Mouse (Mus musculus): Measurements from ENCODE around the gene Sox6. TPM values are rescaled to one million over a fixed set of nuclear protein-coding genes. Genes with fewer than 3 reads are reported as not detected.

The Sox6 gene
- polyA plus RNA-seq, 2 experiments: 21.3 to 59.4 TPM

GRCm38 (mm10) chr7:115565060-115565426, 473.6 kb downstream of the Sox6 start:
- no peak overlapping the region for H3K4me2 ChIP-seq (replicated peaks; ENCODE audit: low read depth, low read length, severe bottlenecking)
- H3K27me3 ChIP-seq (ENCODE audit: control insufficient read depth, insufficient read depth, low read length): no peaks in the 10 kb centered on the region
- H3K36me3 ChIP-seq (ENCODE audit: control insufficient read depth, insufficient read depth, low read length): no peaks in the 10 kb centered on the region
- 35% methylated on average over 5 of the region's 5 CpGs for WGBS
- no peak overlapping the region for H3K9ac ChIP-seq (ENCODE audit: low read depth, low read length, severe bottlenecking)
- no peak for TF ChIP-seq POLR2A (IDR thresholded peaks at IDR 0.05; ENCODE audit: borderline replicate concordance, extremely low read depth, insufficient read depth, insufficient read length)
- ATAC-seq (ENCODE audit: low FRiP score, low read depth) (no peak), DNase-seq (ENCODE audit: low spot score) (no peak)
- H3K9me3 ChIP-seq (ENCODE audit: control insufficient read depth, low read length): no peaks in the 10 kb centered on the region
- H3K27ac ChIP-seq (replicated peaks; ENCODE audit: low read depth, low read length): 0 out of 2 replicates have a peak overlapping the region, but pooled peaks have one; percentile 43
- H3K4me1 ChIP-seq (ENCODE audit: control insufficient read depth, insufficient read depth, low read length): peaks cover 31% of the 10 kb centered on the region
- no peak overlapping the region for H3K4me3 ChIP-seq (replicated peaks; ENCODE audit: low read length)

- no peaks in the 10 kb centered on the region for H3K9me3 ChIP-seq (ENCODE audit: control insufficient read depth, low read length)
- WGBS: 16% methylated on average over 6 of the region's 6 CpGs
- H3K4me3 ChIP-seq (replicated peaks; ENCODE audit: low read length): no peak overlapping the region
- peaks cover 36% of the 10 kb centered on the region for H3K4me1 ChIP-seq (ENCODE audit: control insufficient read depth, insufficient read depth, low read length)
- no peak for TF ChIP-seq POLR2A (IDR thresholded peaks at IDR 0.05; ENCODE audit: borderline replicate concordance, extremely low read depth, insufficient read depth, insufficient read length)
- no peak for DNase-seq (ENCODE audit: low spot score)
- H3K4me2 ChIP-seq (replicated peaks; ENCODE audit: low read depth, low read length, severe bottlenecking): no peak overlapping the region
- no peak; the same call in 1 of the 2 replicates for ATAC-seq (ENCODE audit: low FRiP score, low read depth)
- no peaks in the 10 kb centered on the region for H3K27me3 ChIP-seq (ENCODE audit: control insufficient read depth, insufficient read depth, low read length)
- 0 out of 2 replicates have a peak overlapping the region, but pooled peaks have one; percentile 2 for H3K27ac ChIP-seq (replicated peaks; ENCODE audit: low read depth, low read length)
- H3K9ac ChIP-seq (ENCODE audit: low read depth, low read length, severe bottlenecking): no peak overlapping the region
- no peaks in the 10 kb centered on the region for H3K36me3 ChIP-seq (ENCODE audit: control insufficient read depth, insufficient read depth, low read length)
Measured at GRCm38 (mm10) chr7:115564359-115565059, 474.1 kb downstream of the Sox6 start.

GRCm38 (mm10) chr7:115556677-115557076, 481.9 kb downstream of the Sox6 start:
- Histone ChIP-seq H3K27ac (replicated peaks; ENCODE audit: low read depth, low read length) (no peak overlapping the region), H3K4me2 (replicated peaks; ENCODE audit: low read depth, low read length, severe bottlenecking) (no peak overlapping the region), H3K36me3 (ENCODE audit: control insufficient read depth, insufficient read depth, low read length) (no peaks in the 10 kb centered on the region), H3K9me3 (ENCODE audit: control insufficient read depth, low read length) (no peaks in the 10 kb centered on the region), H3K9ac (ENCODE audit: low read depth, low read length, severe bottlenecking) (no peak overlapping the region), H3K4me1 (ENCODE audit: control insufficient read depth, insufficient read depth, low read length) (peaks cover 18% of the 10 kb centered on the region), H3K4me3 (replicated peaks; ENCODE audit: low read length) (no peak overlapping the region), H3K27me3 (ENCODE audit: control insufficient read depth, insufficient read depth, low read length) (no peaks in the 10 kb centered on the region)
- DNase-seq (ENCODE audit: low spot score) (no peak), ATAC-seq (ENCODE audit: low FRiP score, low read depth) (no peak)
- no peak for TF ChIP-seq POLR2A (IDR thresholded peaks at IDR 0.05; ENCODE audit: borderline replicate concordance, extremely low read depth, insufficient read depth, insufficient read length)
- WGBS: 67% methylated on average over 3 of the region's 3 CpGs

DNA sequence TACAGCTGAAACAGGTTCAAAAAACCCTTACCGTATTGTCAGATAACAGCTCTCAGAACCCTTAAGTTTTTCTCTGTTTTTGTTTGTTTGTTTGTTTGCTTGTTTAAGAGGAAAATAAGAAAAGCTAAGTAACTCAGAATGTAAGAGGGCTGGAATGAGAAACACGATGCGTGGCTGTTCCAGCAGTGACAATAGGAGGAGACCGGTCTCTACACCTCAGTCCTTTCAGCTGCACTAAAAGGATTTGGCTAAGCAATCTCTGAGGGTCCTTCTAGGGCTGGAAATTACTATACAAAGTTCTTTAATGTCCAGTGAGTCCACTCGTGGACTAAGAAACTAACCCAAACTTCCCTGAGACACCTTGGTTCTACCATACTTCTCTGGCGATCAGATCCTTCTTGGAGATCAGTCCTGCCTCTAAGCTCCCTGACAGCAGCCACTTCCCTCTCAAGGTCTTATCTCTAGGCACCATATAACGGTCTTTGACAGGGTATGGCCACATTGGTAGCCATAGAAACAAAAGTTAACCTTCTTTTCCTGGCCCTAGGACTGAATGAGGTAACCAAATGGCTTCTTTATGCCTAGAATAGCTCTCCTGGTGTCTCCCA, 488.3 kb downstream of the Sox6 start:
- DNase-seq (ENCODE audit: low spot score) (no peak), ATAC-seq (ENCODE audit: low FRiP score, low read depth) (no peak)
- H3K4me1 ChIP-seq (ENCODE audit: control insufficient read depth, insufficient read depth, low read length): 0 out of 2 replicates have a peak, but pooled peaks cover 5% of the 10 kb centered on the region
- H3K9me3 ChIP-seq (ENCODE audit: control insufficient read depth, low read length): no peaks in the 10 kb centered on the region
- no peaks in the 10 kb centered on the region for H3K27me3 ChIP-seq (ENCODE audit: control insufficient read depth, insufficient read depth, low read length)
- TF ChIP-seq POLR2A (IDR thresholded peaks at IDR 0.05; ENCODE audit: borderline replicate concordance, extremely low read depth, insufficient read depth, insufficient read length): no peak
- no peak overlapping the region for H3K4me2 ChIP-seq (replicated peaks; ENCODE audit: low read depth, low read length, severe bottlenecking)
- H3K27ac ChIP-seq (replicated peaks; ENCODE audit: low read depth, low read length): no peak overlapping the region
- no peak overlapping the region for H3K9ac ChIP-seq (ENCODE audit: low read depth, low read length, severe bottlenecking)
- 75% methylated on average over 7 of the region's 7 CpGs for WGBS
- no peak overlapping the region for H3K4me3 ChIP-seq (replicated peaks; ENCODE audit: low read length)
- no peaks in the 10 kb centered on the region for H3K36me3 ChIP-seq (ENCODE audit: control insufficient read depth, insufficient read depth, low read length)

DNA sequence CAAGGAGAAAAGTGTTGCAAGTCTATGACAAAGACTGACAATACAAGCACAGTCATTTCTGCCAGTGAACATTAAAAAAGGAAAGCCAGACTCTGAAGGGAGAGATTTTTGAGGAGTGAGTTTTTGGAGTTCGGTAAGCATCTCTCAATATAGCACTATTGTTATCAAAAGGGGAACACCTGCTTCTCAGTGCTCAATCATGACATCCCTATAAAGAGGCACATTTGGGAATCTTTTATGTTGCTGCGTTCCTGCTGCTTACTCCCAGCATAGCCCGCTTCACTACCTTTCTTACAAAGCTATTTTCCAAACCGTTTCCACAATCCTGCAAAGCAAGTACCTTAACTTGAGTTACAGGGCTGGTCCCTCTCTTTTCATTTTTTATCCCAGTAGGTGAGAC, 488.9 kb downstream of the Sox6 start:
- H3K4me2 ChIP-seq (replicated peaks; ENCODE audit: low read depth, low read length, severe bottlenecking): no peak overlapping the region
- DNase-seq (ENCODE audit: low spot score) (no peak), ATAC-seq (ENCODE audit: low FRiP score, low read depth) (no peak)
- no peaks in the 10 kb centered on the region for H3K36me3 ChIP-seq (ENCODE audit: control insufficient read depth, insufficient read depth, low read length)
- 0 out of 2 replicates have a peak, but pooled peaks cover 5% of the 10 kb centered on the region for H3K4me1 ChIP-seq (ENCODE audit: control insufficient read depth, insufficient read depth, low read length)
- H3K27me3 ChIP-seq (ENCODE audit: control insufficient read depth, insufficient read depth, low read length): no peaks in the 10 kb centered on the region
- no peak overlapping the region for H3K4me3 ChIP-seq (replicated peaks; ENCODE audit: low read length)
- H3K9ac ChIP-seq (ENCODE audit: low read depth, low read length, severe bottlenecking): no peak overlapping the region
- no peak overlapping the region for H3K27ac ChIP-seq (replicated peaks; ENCODE audit: low read depth, low read length)
- no peak for TF ChIP-seq POLR2A (IDR thresholded peaks at IDR 0.05; ENCODE audit: borderline replicate concordance, extremely low read depth, insufficient read depth, insufficient read length)
- WGBS: 80% methylated on average over 4 of the region's 4 CpGs
- no peaks in the 10 kb centered on the region for H3K9me3 ChIP-seq (ENCODE audit: control insufficient read depth, low read length)
